Mouse (Mus musculus) midbrain, embryonic 14.5 days (tissue): ENCODE results near the gene Dcaf17. TPM values are rescaled to one million over a fixed set of nuclear protein-coding genes. Genes with fewer than 3 reads are reported as not detected.
A peak's percentile ranks its signal among the peaks of the same experiment; 100 is the strongest.

ENCODE experiments used
- ATAC-seq: fragments of 200-750 bp; cut with Nextera tagmentation; 2 replicates; pipeline ENCODE4 v1.8.0; 2017; ENCODE audit warnings: moderate number of reproducible peaks, moderate library complexity; ENCODE audit not compliant: low FRiP score, low TSS enrichment
- DNase-seq: peaks from one replicate; pipeline ENCODE4 v3.0.0-alpha.2; 2015
- H3K27ac ChIP-seq: fragments of 300-500 bp; sonication (generic); replicated peaks from 2 replicates; pipeline ENCODE4 v1.5.1; 2014; ENCODE audit warnings: mild to moderate bottlenecking, low read depth, low read length, moderate library complexity
- H3K27me3 ChIP-seq: fragments of 300-500 bp; sonication (generic); 2 replicates; pipeline ENCODE4 v1.6.1; 2014; ENCODE audit warnings: low read length, control low read depth, mixed read lengths; ENCODE audit not compliant: control insufficient read depth, insufficient read depth
- H3K36me3 ChIP-seq: fragments of 300-500 bp; sonication (generic); 2 replicates; pipeline ENCODE4 v1.6.1; 2014; ENCODE audit warnings: low read length, control low read depth; ENCODE audit not compliant: control insufficient read depth, insufficient read depth
- H3K4me1 ChIP-seq: fragments of 300-500 bp; sonication (generic); 2 replicates; pipeline ENCODE4 v1.6.1; 2014; ENCODE audit warnings: mild to moderate bottlenecking, antibody characterized with exemption, low read length, control low read depth; ENCODE audit not compliant: control insufficient read depth, insufficient read depth
- H3K4me2 ChIP-seq: fragments of 300-500 bp; sonication (generic); 2 replicates; pipeline ENCODE4 v1.6.1; 2014; ENCODE audit warnings: mild to moderate bottlenecking, low read length, moderate library complexity
- H3K4me3 ChIP-seq: fragments of 300-500 bp; sonication (generic); replicated peaks from 2 replicates; pipeline ENCODE4 v1.5.1; 2014; ENCODE audit warnings: low read depth, low read length
- H3K9ac ChIP-seq: fragments of 300-500 bp; sonication (generic); replicated peaks from 2 replicates; pipeline ENCODE4 v1.6.1; 2014; ENCODE audit warnings: mild to moderate bottlenecking, low read length, moderate library complexity
- H3K9me3 ChIP-seq: fragments of 300-500 bp; sonication (generic); 2 replicates; pipeline ENCODE4 v1.6.1; 2016; ENCODE audit warnings: low read length, control low read depth, mixed read lengths; ENCODE audit not compliant: control insufficient read depth
- WGBS: fragments of 180-500 bp; shearing (Covaris S2); extraction: QIAGEN DNeasy Blood & Tissue Kit; methylation state at CpG from one replicate; pipeline ENCODE4 v1.1.7; 2014; 5-methylcytosine and 5-hydroxymethylcytosine counted together
- polyA plus RNA-seq: library from polyadenylated mRNA; unstranded; fragments of >200 nt; fragmentation: Nextera tagmentation; extraction: Ambion mirVana; gene quantifications from 2 replicates; pipeline ENCODE4 v1.2.1, GENCODE M21; 2014

Dcaf17 gene
- polyA plus RNA-seq, 1 experiment from 2014 or later, result 33.3 TPM

DNA sequence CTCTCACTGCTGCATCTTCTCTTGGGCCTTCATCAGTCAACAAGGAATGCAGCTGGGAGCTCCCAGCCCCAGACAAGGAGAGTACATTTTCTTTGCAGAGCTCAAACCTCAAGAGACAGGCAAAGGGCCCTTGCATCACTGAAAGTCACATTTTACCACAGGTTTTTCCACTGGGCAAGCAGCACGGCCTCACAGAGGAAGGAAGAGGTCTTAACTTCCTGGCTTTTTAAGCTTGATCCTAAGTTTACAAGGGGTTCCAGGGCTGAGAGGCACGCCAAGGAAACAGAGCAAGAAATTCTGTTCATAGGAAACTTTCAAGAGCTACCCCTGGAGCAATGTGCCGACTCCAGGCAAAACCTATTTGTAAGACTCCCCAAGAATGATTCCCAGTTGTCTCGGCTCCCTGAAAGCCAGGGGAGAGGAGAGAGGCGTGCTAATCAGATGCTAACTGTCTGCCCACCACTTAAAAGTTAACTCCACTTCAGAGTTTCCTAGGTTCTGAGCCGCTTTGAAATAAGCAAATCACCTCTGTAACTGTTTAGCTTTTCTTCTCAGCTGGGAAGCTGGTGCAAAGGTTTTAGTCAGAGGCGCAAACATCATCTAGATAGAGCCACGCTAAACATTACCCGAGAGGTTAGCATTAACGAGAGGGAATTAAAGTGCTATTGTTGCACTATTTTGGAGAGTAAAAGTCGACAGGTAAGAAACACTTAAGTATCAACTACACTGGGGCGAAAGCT lies 29.4 kb upstream of the Dcaf17 start:
- no peak overlapping the region for H3K4me3 ChIP-seq
- no peaks in the 10 kb centered on the region for H3K36me3 ChIP-seq
- no peaks in the 10 kb centered on the region for H3K4me1 ChIP-seq
- H3K27me3 ChIP-seq, result no peaks in the 10 kb centered on the region
- H3K9me3 ChIP-seq, result no peaks in the 10 kb centered on the region
- no peak overlapping the region for H3K9ac ChIP-seq
- ATAC-seq (no peak), DNase-seq (no peak)
- no peak overlapping the region for H3K27ac ChIP-seq
- 73% methylated on average over 12 of the region's 12 CpGs for WGBS
- H3K4me2 ChIP-seq, result no peak overlapping the region

DNA sequence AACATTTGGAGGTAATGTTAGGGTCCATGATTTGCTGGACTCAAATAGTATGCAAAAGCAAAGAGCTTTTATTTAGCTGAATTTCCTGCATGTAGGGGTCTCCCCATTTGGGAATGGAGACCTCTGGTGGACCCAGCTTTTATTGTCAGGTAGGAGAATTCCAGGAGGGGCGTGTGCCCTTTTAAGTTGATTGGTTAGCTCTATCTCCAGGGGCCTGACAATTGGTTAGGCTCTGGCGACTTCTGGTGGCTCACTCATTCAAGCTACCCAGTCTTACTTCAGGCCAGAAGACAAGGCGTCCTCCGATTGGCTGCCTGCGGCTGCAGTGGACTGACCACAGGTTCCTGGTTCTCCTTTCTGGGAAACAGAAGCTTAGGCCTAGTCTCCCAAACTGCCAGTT lies 28.3 kb upstream of the Dcaf17 start:
- WGBS, result 49% methylated on average over 5 of the region's 5 CpGs

DNA sequence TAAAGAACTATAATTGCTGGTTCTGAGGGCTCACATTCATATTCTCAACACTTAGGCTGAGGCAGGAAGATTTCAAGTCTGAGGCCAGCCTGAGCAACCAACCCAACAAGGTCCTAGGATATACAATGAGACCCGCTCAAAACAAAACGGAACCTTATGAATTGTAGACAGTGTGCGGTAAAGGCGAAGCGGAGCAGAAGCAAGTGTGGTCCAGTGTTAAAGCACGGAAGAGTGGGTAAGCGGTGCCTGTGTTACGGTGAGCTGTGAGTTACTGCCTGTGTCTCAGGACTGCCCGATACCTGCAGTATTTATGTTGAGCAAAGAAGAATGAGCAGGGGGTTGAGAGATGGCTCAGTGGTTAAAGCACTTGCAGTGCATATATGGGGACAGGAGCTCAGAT lies 27.5 kb upstream of the Dcaf17 start:
- peaks cover 2% of the 10 kb centered on the region; the same call in 1 of the 2 replicates for H3K4me1 ChIP-seq
- DNase-seq, result no peak
- no peak overlapping the region for H3K27ac ChIP-seq
- no peak overlapping the region for H3K4me3 ChIP-seq
- ATAC-seq, result no peak
- no peaks in the 10 kb centered on the region for H3K36me3 ChIP-seq
- no peaks in the 10 kb centered on the region for H3K27me3 ChIP-seq
- WGBS, result 99% methylated on average over 9 of the region's 9 CpGs
- H3K9me3 ChIP-seq, result no peaks in the 10 kb centered on the region
- no peak overlapping the region for H3K4me2 ChIP-seq
- no peak overlapping the region for H3K9ac ChIP-seq

More for the DNA sequence above, 28.3 kb upstream of the Dcaf17 start:
- Histone ChIP-seq H3K27me3 (no peaks in the 10 kb centered on the region), H3K9ac (no peak overlapping the region), H3K36me3 (no peaks in the 10 kb centered on the region), H3K27ac (no peak overlapping the region), H3K4me1 (no peaks in the 10 kb centered on the region), H3K4me3 (no peak overlapping the region), H3K4me2 (no peak overlapping the region), H3K9me3 (no peaks in the 10 kb centered on the region)
- DNase-seq, result peak; percentile 64
- ATAC-seq, result no peak

DNA sequence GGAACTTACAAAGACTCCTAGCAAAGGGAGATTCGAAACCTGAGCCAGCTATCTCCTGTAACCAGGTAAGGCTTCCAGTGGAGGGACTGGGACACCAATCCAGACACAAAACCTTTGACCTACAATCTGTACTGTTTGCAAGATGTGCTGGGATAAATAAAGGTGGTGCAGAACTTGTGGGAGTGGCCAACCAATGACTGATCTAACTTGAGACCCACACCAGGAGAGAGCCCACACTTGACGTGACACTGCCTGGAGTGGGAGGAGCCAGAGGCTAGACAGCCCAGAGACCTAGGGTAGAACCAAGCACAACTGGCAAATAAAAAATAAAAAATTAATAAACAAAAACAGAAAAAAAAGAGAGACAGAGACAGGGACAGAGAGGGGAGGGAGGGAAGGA lies 24.5 kb upstream of the Dcaf17 start:
- ATAC-seq (no peak), DNase-seq (no peak)
- Histone ChIP-seq H3K4me2 (no peak overlapping the region), H3K36me3 (no peaks in the 10 kb centered on the region), H3K4me1 (peaks cover 17% of the 10 kb centered on the region), H3K27me3 (no peaks in the 10 kb centered on the region), H3K4me3 (no peak overlapping the region), H3K9me3 (no peaks in the 10 kb centered on the region), H3K27ac (no peak overlapping the region), H3K9ac (no peak overlapping the region)
- WGBS, result 90% methylated on average over 2 of the region's 2 CpGs

DNA sequence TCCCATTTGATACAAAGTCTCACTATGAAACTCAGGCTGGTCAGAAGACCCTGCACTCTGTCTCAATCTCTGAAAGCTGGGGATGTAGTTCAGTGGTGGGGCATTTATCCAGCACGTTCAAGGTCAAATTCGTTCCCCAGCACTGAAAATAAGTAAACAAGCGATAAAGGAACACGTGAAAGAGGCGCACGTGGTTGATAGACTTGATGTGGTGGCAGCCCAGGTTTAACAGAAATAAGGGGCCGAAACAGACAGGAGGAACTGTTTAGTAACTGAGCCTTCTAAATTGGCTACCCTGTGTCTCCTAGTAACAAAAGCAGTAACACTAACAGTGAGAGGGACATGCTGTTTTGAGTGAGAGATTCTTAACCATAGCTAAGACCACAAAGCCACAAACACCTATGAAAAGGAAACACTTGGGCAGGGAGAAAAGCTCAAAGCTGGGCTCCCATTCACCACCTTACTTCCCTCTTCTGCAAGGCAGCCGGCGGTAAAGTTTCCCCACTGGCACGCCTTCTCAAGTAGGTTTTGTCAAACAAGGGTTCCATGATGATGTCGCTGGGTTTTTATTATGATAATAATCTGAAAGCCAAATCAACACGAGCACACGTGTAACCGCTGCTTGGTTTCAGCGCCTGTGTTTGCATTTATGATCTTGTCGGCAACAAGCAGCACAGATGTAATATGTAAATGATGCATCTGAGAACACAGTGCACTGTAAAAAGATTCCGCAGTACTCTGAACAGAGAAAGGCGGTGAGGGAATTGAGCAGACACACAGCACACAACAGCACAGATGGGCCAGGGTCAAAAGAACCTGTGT lies 22.9 kb upstream of the Dcaf17 start:
- Histone ChIP-seq H3K36me3 (no peaks in the 10 kb centered on the region), H3K27ac (peak overlapping the region; percentile 10; the same call in 1 of the 2 replicates), H3K4me3 (no peak overlapping the region), H3K4me1 (peaks cover 17% of the 10 kb centered on the region), H3K27me3 (no peaks in the 10 kb centered on the region), H3K4me2 (0 out of 2 replicates have a peak overlapping the region, but pooled peaks have one; percentile 18), H3K9ac (no peak overlapping the region), H3K9me3 (no peaks in the 10 kb centered on the region)
- ATAC-seq (peak; percentile 46; the same call in 1 of the 2 replicates), DNase-seq (peak; percentile 41)
- 53% methylated on average over 18 of the region's 18 CpGs for WGBS

GRCm38 (mm10) chr2:71033014-71033413 lies 22.1 kb upstream of the Dcaf17 start:
- Histone ChIP-seq H3K4me3 (no peak overlapping the region), H3K27me3 (no peaks in the 10 kb centered on the region), H3K27ac (0 out of 2 replicates have a peak overlapping the region, but pooled peaks have one; percentile 26), H3K4me2 (no peak overlapping the region), H3K4me1 (peaks cover 17% of the 10 kb centered on the region), H3K9me3 (no peaks in the 10 kb centered on the region), H3K9ac (no peak overlapping the region), H3K36me3 (no peaks in the 10 kb centered on the region)
- WGBS, result 88% methylated on average over 4 of the region's 4 CpGs
- ATAC-seq (no peak), DNase-seq (no peak)

GRCm38 (mm10) chr2:71033987-71034386 lies 21.1 kb upstream of the Dcaf17 start:
- DNase-seq (peak; percentile 61), ATAC-seq (peak; percentile 55; the same call in 1 of the 2 replicates)
- 0 out of 2 replicates have a peak overlapping the region, but pooled peaks have one; percentile 0 for H3K27ac ChIP-seq
- H3K9ac ChIP-seq, result no peak overlapping the region
- H3K36me3 ChIP-seq, result no peaks in the 10 kb centered on the region
- H3K4me2 ChIP-seq, result peak overlapping the region; percentile 0; the same call in 1 of the 2 replicates
- WGBS, result 16% methylated on average over 8 of the region's 8 CpGs
- no peak overlapping the region for H3K4me3 ChIP-seq
- no peaks in the 10 kb centered on the region for H3K9me3 ChIP-seq
- H3K27me3 ChIP-seq, result no peaks in the 10 kb centered on the region
- peaks cover 17% of the 10 kb centered on the region for H3K4me1 ChIP-seq

DNA sequence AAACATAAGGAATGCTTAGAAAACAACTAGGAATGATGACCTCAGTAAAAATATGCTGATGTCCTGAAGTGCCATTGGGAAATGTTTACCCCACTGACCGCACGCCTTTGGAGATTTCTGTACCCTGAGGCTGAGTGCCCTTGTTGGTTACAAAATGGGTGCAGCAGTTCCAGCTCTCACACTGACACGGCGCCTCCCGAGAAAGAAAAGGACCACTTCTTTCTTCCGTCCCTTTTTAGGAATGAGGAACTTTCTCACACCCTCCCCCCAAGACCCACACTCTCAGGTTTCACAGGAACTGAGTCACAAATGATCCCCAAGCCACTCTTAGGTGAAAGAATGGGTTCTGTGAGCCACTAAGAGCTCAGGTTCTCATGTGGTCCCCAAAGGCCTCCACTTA lies 17.7 kb upstream of the Dcaf17 start:
- WGBS, result 91% methylated on average over 6 of the region's 6 CpGs
- Histone ChIP-seq H3K36me3 (no peaks in the 10 kb centered on the region), H3K9ac (no peak overlapping the region), H3K4me3 (no peak overlapping the region), H3K4me1 (peaks cover 16% of the 10 kb centered on the region), H3K9me3 (no peaks in the 10 kb centered on the region), H3K4me2 (no peak overlapping the region), H3K27ac (no peak overlapping the region), H3K27me3 (no peaks in the 10 kb centered on the region)
- DNase-seq, result no peak
- no peak for ATAC-seq
